Mouse (Mus musculus): ENCODE data around the gene Map7d1.

The Map7d1 gene

GRCm38 (mm10) chr4:126269292-126269691, 13.1 kb upstream of the Map7d1 start:
- no peak for DNase-seq (ENCODE audit: low spot score)

GRCm38 (mm10) chr4:126262119-126262807, 6.1 kb upstream of the Map7d1 start, which contains the start of gene Trappc3:
Trappc3 (plus strand) TSS chr4:126262325.
- peak; percentile 99 for DNase-seq (ENCODE audit: low spot score)

- DNase-seq (ENCODE audit: low spot score): no peak
Observed at GRCm38 (mm10) chr4:126261675-126262074, 5.5 kb upstream of the Map7d1 start.

- no peak for DNase-seq (ENCODE audit: low spot score)
Observed at GRCm38 (mm10) chr4:126261266-126261665, 5.1 kb upstream of the Map7d1 start.

- DNase-seq (ENCODE audit: low spot score): peak; percentile 64
Observed at GRCm38 (mm10) chr4:126260520-126261201, 4.5 kb upstream of the Map7d1 start.

- DNase-seq (ENCODE audit: low spot score): peak; percentile 62
Observed at GRCm38 (mm10) chr4:126259523-126260160, 3.5 kb upstream of the Map7d1 start.

GRCm38 (mm10) chr4:126259063-126259462, 2.9 kb upstream of the Map7d1 start:
- DNase-seq (ENCODE audit: low spot score): no peak

GRCm38 (mm10) chr4:126256967-126257881, 1.1 kb upstream of the Map7d1 start:
- DNase-seq (ENCODE audit: low spot score): peak; percentile 46

GRCm38 (mm10) chr4:126255113-126256001, 786 bp downstream of the Map7d1 start:
- no peak for DNase-seq (ENCODE audit: low spot score)

GRCm38 (mm10) chr4:126254315-126255112, 1.6 kb downstream of the Map7d1 start:
- no peak for DNase-seq (ENCODE audit: low spot score)

- DNase-seq (ENCODE audit: low spot score): no peak
Observed at GRCm38 (mm10) chr4:126253637-126254272, 2.4 kb downstream of the Map7d1 start.

- DNase-seq (ENCODE audit: low spot score): no peak
Observed at GRCm38 (mm10) chr4:126252411-126253237, 3.5 kb downstream of the Map7d1 start.

GRCm38 (mm10) chr4:126251655-126252254, 4.4 kb downstream of the Map7d1 start:
- DNase-seq (ENCODE audit: low spot score): no peak

- no peak for DNase-seq (ENCODE audit: low spot score)
Observed at GRCm38 (mm10) chr4:126250659-126251058, 5.5 kb downstream of the Map7d1 start.

- DNase-seq (ENCODE audit: low spot score): no peak
Observed at GRCm38 (mm10) chr4:126248261-126248868, 7.8 kb downstream of the Map7d1 start.

GRCm38 (mm10) chr4:126246202-126246889, 9.8 kb downstream of the Map7d1 start:
- no peak for DNase-seq (ENCODE audit: low spot score)

- no peak for DNase-seq (ENCODE audit: low spot score)
Observed at GRCm38 (mm10) chr4:126242510-126242909, 13.6 kb downstream of the Map7d1 start.

Measured in ovary, postnatal 36 days (tissue).